Mouse (Mus musculus) Patski (cell line): Measurements from ENCODE around the gene Zfp786. TPM values are rescaled to one million over a fixed set of nuclear protein-coding genes. Genes with fewer than 3 reads are reported as not detected.

Source experiments
- ATAC-seq: fragments of 100-300 bp; one replicate; pipeline ENCODE4 v1.8.0; 2021
- CTCF ChIA-PET: fragments of 350-600 bp; sonication (Branson Sonifier 250); formaldehyde crosslinking; loops from one replicate; lab custom pipeline; 2022; ENCODE audit warnings: inconsistent platforms; lab: Charles Lee
- POLR2A ChIA-PET: fragments of 350-600 bp; sonication (Branson Sonifier 250); formaldehyde crosslinking; loops from one replicate; lab custom pipeline; 2022; ENCODE audit warnings: antibody characterized with exemption, inconsistent platforms; lab: Charles Lee
- DNase-seq: peaks from one replicate; pipeline ENCODE4 v3.0.0-alpha.2; 2011; ENCODE audit warnings: low read depth, low spot score
- H3K27me3 ChIP-seq: fragments of 371-371 bp; one replicate; pipeline ENCODE4 v1.5.1; 2021
- CTCF ChIP-seq: fragments of 100-300 bp; IDR thresholded peaks from one replicate; pipeline ENCODE4 v1.5.1; 2021
- in situ Hi-C: fragments of 300-500 bp; cut with MboI; formaldehyde crosslinking; loops from 3 replicates; pipeline ENCODE4 v1.11.1; 2018; ENCODE audit warnings: low pct_unique_long_range_greater_than_20kb, mixed read lengths
- polyA plus RNA-seq: library from polyadenylated mRNA; unstranded; gene quantifications from one replicate; pipeline ENCODE4 v1.2.3, GENCODE M21; 2021

The Zfp786 gene
- polyA plus RNA-seq, 1 experiment from 2014 or later: 0.82 TPM

- no peak for TF ChIP-seq CTCF
- CTCF ChIA-PET: interaction anchor here (1.1 to 3.1 kb wide), 2 partner anchors 29 to 34 kb away, joined by 3 to 11 read pairs; no protein-coding TSS in a partner anchor
- POLR2A ChIA-PET: no interaction called here
- no peak for DNase-seq
- no peak for ATAC-seq
- no peaks in the 10 kb centered on the region for H3K27me3 ChIP-seq
- in situ Hi-C loops: no loop called here
Observed at GRCm38 (mm10) chr6:47827462-47827861, 3.2 kb downstream of the Zfp786 start.

- CTCF ChIA-PET: no interaction called here
- in situ Hi-C loops: no loop called here
- POLR2A ChIA-PET: no interaction called here
- ATAC-seq (no peak), DNase-seq (no peak)
- no peaks in the 10 kb centered on the region for H3K27me3 ChIP-seq
- no peak for TF ChIP-seq CTCF
Observed at GRCm38 (mm10) chr6:47824241-47824640, 6.4 kb downstream of the Zfp786 start.

GRCm38 (mm10) chr6:47821776-47822175 lies 8.9 kb downstream of the Zfp786 start:
- ATAC-seq (no peak), DNase-seq (no peak)
- POLR2A ChIA-PET: no interaction called here
- CTCF ChIA-PET: no interaction called here
- in situ Hi-C loops: no loop called here
- H3K27me3 ChIP-seq: no peaks in the 10 kb centered on the region
- no peak for TF ChIP-seq CTCF

- in situ Hi-C loops: no loop called here
- ChIA-PET POLR2A (interaction anchor here (1.2 kb wide), 1 partner anchor 12 kb away, joined by 3 read pairs; no protein-coding TSS in a partner anchor), CTCF (no interaction called here)
- no peaks in the 10 kb centered on the region for H3K27me3 ChIP-seq
- DNase-seq: no peak
- ATAC-seq: no peak
- TF ChIP-seq CTCF: no peak
Observed at GRCm38 (mm10) chr6:47821236-47821635, 9.4 kb downstream of the Zfp786 start.

GRCm38 (mm10) chr6:47819626-47820325 lies 10.9 kb downstream of the Zfp786 start:
- TF ChIP-seq CTCF: no peak
- no peaks in the 10 kb centered on the region for H3K27me3 ChIP-seq
- DNase-seq (no peak), ATAC-seq (no peak)
- CTCF ChIA-PET: no interaction called here
- POLR2A ChIA-PET: interaction anchor here (1.2 kb wide), 1 partner anchor 10 kb away, joined by 3 read pairs; no protein-coding TSS in a partner anchor
- in situ Hi-C loops: no loop called here

GRCm38 (mm10) chr6:47818721-47819120 lies 11.9 kb downstream of the Zfp786 start:
- in situ Hi-C loops: no loop called here
- ATAC-seq (no peak), DNase-seq (no peak)
- ChIA-PET CTCF (no interaction called here), POLR2A (no interaction called here)
- no peaks in the 10 kb centered on the region for H3K27me3 ChIP-seq
- no peak for TF ChIP-seq CTCF

GRCm38 (mm10) chr6:47816151-47816550 lies 14.5 kb downstream of the Zfp786 start:
- POLR2A ChIA-PET: no interaction called here
- CTCF ChIA-PET: interaction anchor here (0.9 to 1.4 kb wide), 2 partner anchors 10 to 19 kb away, joined by 3 read pairs; no protein-coding TSS in a partner anchor
- ATAC-seq: no peak
- no peak for TF ChIP-seq CTCF
- in situ Hi-C loops: no loop called here
- H3K27me3 ChIP-seq: no peaks in the 10 kb centered on the region
- no peak for DNase-seq

GRCm38 (mm10) chr6:47813257-47813878 lies 17.3 kb downstream of the Zfp786 start, which contains the start of gene Pdia4:
Pdia4 (minus strand) TSS chr6:47813430.
- CTCF ChIA-PET: interaction anchor here (0.9 to 7.1 kb wide), 5 partner anchors 13 to 21 kb away, joined by 3 to 50 read pairs (median 3); no protein-coding TSS in a partner anchor
- TF ChIP-seq CTCF: no peak
- no peaks in the 10 kb centered on the region for H3K27me3 ChIP-seq
- in situ Hi-C loops: no loop called here
- DNase-seq (peak; percentile 93), ATAC-seq (peak; percentile 97)
- POLR2A ChIA-PET: interaction anchor here (1.7 kb wide), 1 partner anchor 20 kb away, joined by 4 read pairs; no protein-coding TSS in a partner anchor

GRCm38 (mm10) chr6:47812271-47812915 lies 18.3 kb downstream of the Zfp786 start:
- in situ Hi-C loops: no loop called here
- CTCF ChIA-PET: interaction anchor here (0.9 to 7.1 kb wide), 4 partner anchors 12 to 22 kb away, joined by 3 to 50 read pairs (median 3); no protein-coding TSS in a partner anchor

GRCm38 (mm10) chr6:47811324-47811723 lies 19.3 kb downstream of the Zfp786 start:
- CTCF ChIA-PET: interaction anchor here (1.3 to 7.1 kb wide), 2 partner anchors 11 to 18 kb away, joined by 5 to 50 read pairs; no protein-coding TSS in a partner anchor
- POLR2A ChIA-PET: no interaction called here
- in situ Hi-C loops: no loop called here
- ATAC-seq: no peak
- H3K27me3 ChIP-seq: no peaks in the 10 kb centered on the region
- no peak for TF ChIP-seq CTCF
- no peak for DNase-seq

More at GRCm38 (mm10) chr6:47812271-47812915, 18.3 kb downstream of the Zfp786 start:
- H3K27me3 ChIP-seq: no peaks in the 10 kb centered on the region
- no peak for ATAC-seq
- TF ChIP-seq CTCF: no peak
- POLR2A ChIA-PET: interaction anchor here (1.7 kb wide), 1 partner anchor 19 kb away, joined by 4 read pairs; no protein-coding TSS in a partner anchor
- DNase-seq: no peak
